Mouse (Mus musculus) macrophage (primary cell): ENCODE results near the gene Pkn1. TPM values are rescaled to one million over a fixed set of nuclear protein-coding genes. Genes with fewer than 3 reads are reported as not detected.

Source experiments
- H3K27ac ChIP-seq: fragments of 350-480 bp; formaldehyde crosslinking; 2 replicates; pipeline ENCODE4 v1.9.0; 2021
- H3K36me3 ChIP-seq: fragments of 350-480 bp; formaldehyde crosslinking; 2 replicates; pipeline ENCODE4 v1.9.0; 2021; ENCODE audit errors: inconsistent target
- H3K4me3 ChIP-seq: fragments of 350-480 bp; formaldehyde crosslinking; 2 replicates; pipeline ENCODE4 v1.9.0; 2021; ENCODE audit errors: inconsistent target
- H3K79me2 ChIP-seq: fragments of 350-480 bp; formaldehyde crosslinking; 2 replicates; pipeline ENCODE4 v1.9.0; 2021; ENCODE audit errors: inconsistent target
- WGBS: methylation state at CpG from one replicate; pipeline ENCODE4 v1.1.7; 2026; ENCODE audit warnings: inconsistent platforms; ENCODE audit not compliant: missing documents; 5-methylcytosine and 5-hydroxymethylcytosine counted together
- polyA plus RNA-seq: library from polyadenylated mRNA; stranded (reverse); fragments of 250-400 nt; gene quantifications from 3 replicates; pipeline ENCODE4 v1.2.4, GENCODE M21; 2018; ENCODE audit warnings: inconsistent platforms

Gene Pkn1
- polyA plus RNA-seq, 1 experiment from 2014 or later: 109 TPM

DNA sequence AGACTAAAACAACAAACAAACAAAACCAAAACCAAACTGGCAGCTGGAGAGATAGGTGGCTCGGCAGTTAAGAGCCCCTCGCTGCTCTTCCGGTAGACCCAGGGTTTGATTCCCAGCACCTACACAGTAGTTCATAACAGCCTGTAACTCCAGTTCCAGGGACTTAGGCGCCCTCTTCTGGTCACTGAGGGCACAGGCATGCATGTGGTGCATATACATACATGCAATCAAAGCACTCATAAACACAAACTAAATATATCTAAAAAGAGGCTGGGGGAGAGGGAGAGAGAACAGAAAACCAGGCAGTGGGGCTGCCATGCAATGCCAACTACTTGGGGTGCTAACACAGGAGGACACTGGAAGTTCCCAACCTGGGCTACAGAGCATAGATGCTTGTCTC, 38.4 kb upstream of the Pkn1 start:
- Histone ChIP-seq H3K27ac (peak overlapping the region; percentile 71), H3K36me3 (peaks cover 18% of the 10 kb centered on the region), H3K4me3 (no peak overlapping the region), H3K79me2 (peaks cover 69% of the 10 kb centered on the region; the same call in 1 of the 2 replicates)
- 89% methylated on average over 4 of the region's 4 CpGs for WGBS

GRCm38 (mm10) chr8:83736681-83737080, 37.7 kb upstream of the Pkn1 start:
- H3K4me3 ChIP-seq: no peak overlapping the region
- H3K36me3 ChIP-seq: peaks cover 25% of the 10 kb centered on the region
- WGBS: 67% methylated on average over 4 of the region's 4 CpGs
- peaks cover 69% of the 10 kb centered on the region; the same call in 1 of the 2 replicates for H3K79me2 ChIP-seq
- H3K27ac ChIP-seq: no peak overlapping the region

DNA sequence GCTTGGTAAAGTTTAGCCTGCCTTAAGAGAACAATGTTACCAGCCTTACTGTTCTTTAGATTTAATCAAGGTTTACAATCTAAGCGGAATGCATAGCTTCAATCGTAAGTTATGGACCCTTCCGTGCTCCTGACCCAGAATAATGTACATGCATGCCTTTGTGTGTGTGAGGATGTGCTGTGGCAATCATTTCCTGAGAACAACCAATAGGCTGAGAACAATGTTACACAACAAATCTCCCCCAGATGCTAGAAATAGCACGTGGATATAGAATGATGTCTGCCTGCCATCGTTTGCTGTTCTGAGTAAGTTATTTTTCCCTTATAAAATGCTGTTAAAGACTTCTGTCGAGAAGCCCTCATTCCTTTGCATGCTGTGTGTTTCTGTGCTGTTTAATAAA, 33.9 kb upstream of the Pkn1 start:
- Histone ChIP-seq H3K4me3 (no peak overlapping the region), H3K36me3 (peaks cover 62% of the 10 kb centered on the region), H3K79me2 (peaks cover 43% of the 10 kb centered on the region; the same call in 1 of the 2 replicates), H3K27ac (no peak overlapping the region)
- 41% methylated on average over 6 of the region's 6 CpGs for WGBS

DNA sequence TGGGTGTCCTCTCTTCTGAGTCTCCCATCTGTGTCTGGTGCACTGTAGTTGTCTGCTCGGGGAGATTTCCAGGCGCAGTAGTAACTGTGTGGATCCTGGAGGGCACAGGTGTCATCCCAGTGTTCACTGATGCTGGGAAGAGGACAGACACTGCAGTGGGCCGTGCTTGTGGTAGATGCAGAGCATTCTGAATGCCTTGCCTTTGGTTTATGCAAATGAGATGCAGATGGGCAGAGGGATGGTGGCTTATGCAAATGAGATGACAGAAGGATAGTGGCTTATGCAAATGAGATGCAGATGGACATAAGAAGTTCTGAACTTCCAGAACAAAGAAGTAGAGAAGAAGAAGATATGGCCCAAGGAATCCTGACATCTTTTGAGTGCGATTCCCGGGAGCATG, 32.9 kb upstream of the Pkn1 start:
- WGBS: 94% methylated on average over 5 of the region's 5 CpGs
- no peak overlapping the region for H3K27ac ChIP-seq
- peaks cover 35% of the 10 kb centered on the region; the same call in 1 of the 2 replicates for H3K79me2 ChIP-seq
- H3K36me3 ChIP-seq: peaks cover 72% of the 10 kb centered on the region
- no peak overlapping the region for H3K4me3 ChIP-seq

GRCm38 (mm10) chr8:83729009-83729807, 30.2 kb upstream of the Pkn1 start:
- 89% methylated on average over 11 of the region's 11 CpGs for WGBS
- Histone ChIP-seq H3K36me3 (peaks cover 89% of the 10 kb centered on the region), H3K79me2 (peaks cover 8% of the 10 kb centered on the region; the same call in 1 of the 2 replicates), H3K4me3 (no peak overlapping the region), H3K27ac (no peak overlapping the region)

DNA sequence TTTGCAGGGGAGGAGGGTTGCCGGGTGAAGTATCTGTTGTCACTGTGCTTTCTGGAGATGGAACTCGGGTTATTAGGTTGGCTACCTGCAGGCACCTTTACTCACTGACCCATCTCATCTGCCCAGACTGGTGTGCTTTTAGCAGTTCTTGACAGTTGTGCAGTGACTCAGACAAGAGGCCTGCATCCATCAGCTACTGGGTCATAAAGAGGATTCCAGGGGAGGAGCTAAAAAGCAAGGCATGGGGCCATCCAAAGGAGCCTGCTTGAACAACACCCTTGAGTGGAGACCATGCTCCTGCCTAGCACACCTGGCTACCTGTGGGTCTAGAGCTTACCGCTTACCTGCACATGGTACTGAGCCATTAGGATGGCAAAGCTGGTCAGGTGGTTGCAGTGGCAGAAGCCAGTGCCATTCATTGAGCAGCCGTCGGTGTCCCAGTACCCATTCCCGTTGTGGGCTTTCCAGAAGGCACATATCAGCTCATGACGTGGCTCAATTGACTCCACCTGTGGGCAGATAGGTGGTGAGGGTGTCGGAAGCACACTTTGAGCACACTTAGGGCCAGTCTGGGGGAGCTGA, 26.6 kb upstream of the Pkn1 start:
- 98% methylated on average over 8 of the region's 8 CpGs for WGBS
- Histone ChIP-seq H3K36me3 (peaks cover 88% of the 10 kb centered on the region), H3K27ac (no peak overlapping the region)

DNA sequence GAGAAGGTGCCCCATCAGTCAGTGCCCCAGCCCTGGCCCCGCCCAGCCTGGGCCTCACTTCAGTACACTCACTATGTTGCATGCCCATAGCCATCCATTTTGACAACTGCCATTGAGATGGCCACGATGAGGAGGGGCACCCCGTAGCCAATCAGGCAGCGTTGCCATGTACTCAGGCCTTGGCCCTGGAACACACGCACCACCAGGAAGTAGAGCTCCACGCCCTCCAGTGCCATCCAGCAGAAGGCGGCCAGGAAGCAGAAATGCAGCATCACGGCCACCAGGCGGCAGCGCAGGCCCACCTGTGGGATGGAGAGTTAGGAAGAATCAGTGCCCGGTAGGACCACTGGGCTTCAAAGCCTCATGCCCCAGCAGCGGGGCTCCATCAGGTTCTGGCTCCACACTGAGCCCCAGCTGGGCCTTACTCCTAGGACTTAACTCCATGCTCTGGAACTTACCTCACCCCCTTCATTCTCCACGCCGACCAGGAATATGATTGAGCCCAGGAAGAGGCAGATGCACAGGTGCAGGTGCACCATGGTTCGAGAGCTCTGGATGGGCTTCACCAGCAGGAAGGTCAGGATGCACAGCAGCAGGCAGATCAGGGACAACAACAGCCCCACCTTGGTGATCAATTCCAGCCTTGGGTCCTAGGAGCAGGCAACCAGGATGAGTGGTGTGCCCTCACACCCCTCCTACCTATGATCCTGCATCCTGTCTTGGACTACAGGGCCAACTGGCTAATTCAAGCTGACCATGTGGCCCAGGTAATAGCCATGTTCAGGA, 25.9 kb upstream of the Pkn1 start:
- no peak overlapping the region for H3K27ac ChIP-seq
- 22% methylated on average over 12 of the region's 15 CpGs for WGBS

More for the DNA sequence above, 26.6 kb upstream of the Pkn1 start:
- peaks cover 1% of the 10 kb centered on the region; the same call in 1 of the 2 replicates for H3K79me2 ChIP-seq
- H3K4me3 ChIP-seq: no peak overlapping the region

GRCm38 (mm10) chr8:83723447-83724083, 24.6 kb upstream of the Pkn1 start:
- no peak overlapping the region for H3K4me3 ChIP-seq
- WGBS: 85% methylated on average over 11 of the region's 11 CpGs
- no peak overlapping the region for H3K27ac ChIP-seq
- H3K36me3 ChIP-seq: peaks cover 79% of the 10 kb centered on the region
- H3K79me2 ChIP-seq: peaks cover 22% of the 10 kb centered on the region

More for the DNA sequence above, 25.9 kb upstream of the Pkn1 start:
- H3K79me2 ChIP-seq: peaks cover 8% of the 10 kb centered on the region
- peaks cover 86% of the 10 kb centered on the region for H3K36me3 ChIP-seq
- H3K4me3 ChIP-seq: no peak overlapping the region

DNA sequence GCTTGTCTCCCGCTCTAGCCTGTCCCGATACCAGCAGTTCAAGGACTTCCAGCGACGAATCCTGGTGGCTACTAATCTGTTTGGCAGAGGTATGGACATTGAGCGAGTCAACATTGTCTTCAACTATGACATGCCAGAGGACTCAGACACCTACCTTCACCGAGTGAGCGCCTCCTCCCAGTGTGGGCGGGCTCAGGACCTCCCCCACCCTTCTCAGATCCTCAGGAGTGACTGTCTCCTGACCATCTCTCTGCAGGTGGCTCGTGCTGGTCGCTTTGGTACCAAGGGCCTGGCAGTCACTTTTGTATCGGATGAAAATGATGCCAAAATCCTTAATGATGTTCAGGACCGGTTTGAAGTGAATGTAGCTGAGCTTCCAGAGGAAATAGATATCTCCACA, 23.7 kb upstream of the Pkn1 start:
- Histone ChIP-seq H3K27ac (no peak overlapping the region), H3K4me3 (no peak overlapping the region)
- 88% methylated on average over 10 of the region's 12 CpGs for WGBS

DNA sequence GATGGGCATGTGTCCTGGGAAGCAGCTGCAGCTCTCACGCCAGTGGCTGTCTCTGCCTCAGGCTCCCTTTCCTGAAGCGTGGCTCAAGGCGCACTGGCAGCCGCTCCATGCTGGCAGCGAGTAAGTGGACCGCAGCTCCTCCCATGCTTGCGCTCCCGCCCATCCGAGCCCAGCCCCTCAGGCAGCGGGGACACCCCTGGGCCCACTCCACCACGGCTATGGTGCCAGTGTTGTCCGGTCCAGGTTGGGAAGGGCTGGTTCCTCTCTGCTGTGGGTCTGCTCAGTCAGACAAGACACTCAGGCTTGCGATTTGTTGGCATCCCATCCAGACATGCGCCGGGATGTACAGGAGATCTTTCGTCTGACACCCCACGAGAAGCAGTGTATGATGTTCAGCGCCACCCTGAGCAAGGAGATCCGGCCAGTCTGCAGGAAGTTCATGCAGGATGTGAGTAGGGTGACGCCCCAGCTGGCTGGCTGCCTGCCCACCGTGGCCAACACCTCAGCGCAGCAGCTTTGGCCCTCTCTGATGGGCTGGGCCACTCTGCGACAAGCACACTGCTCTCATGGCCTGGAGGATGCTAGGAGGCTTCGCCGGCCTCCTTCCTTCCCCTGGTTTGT, 22.5 kb upstream of the Pkn1 start:
- H3K79me2 ChIP-seq: peaks cover 42% of the 10 kb centered on the region
- H3K4me3 ChIP-seq: no peak overlapping the region
- H3K36me3 ChIP-seq: peaks cover 61% of the 10 kb centered on the region
- no peak overlapping the region for H3K27ac ChIP-seq
- 77% methylated on average over 24 of the region's 25 CpGs for WGBS

More for the DNA sequence above, 23.7 kb upstream of the Pkn1 start:
- peaks cover 31% of the 10 kb centered on the region for H3K79me2 ChIP-seq
- H3K36me3 ChIP-seq: peaks cover 69% of the 10 kb centered on the region

DNA sequence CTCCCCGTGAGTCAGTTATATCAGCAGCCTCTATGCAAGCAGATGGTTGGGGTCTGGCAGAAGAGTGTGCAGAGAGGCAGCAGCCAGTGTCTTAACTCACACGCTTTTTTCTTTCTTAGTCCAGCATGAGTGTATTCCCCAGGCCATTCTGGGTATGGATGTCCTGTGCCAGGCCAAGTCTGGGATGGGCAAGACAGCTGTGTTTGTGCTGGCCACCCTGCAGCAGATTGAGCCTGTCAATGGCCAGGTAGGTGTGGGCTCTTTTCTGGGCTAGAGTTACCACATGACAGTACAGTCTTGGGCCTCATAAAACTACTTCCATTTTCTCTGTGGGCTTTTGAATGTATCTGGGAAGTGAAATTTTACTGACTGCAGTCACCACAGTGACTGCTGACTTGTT, 20.7 kb upstream of the Pkn1 start:
- 94% methylated on average over 2 of the region's 2 CpGs for WGBS
- Histone ChIP-seq H3K4me3 (no peak overlapping the region), H3K36me3 (peaks cover 48% of the 10 kb centered on the region), H3K27ac (no peak overlapping the region), H3K79me2 (peaks cover 54% of the 10 kb centered on the region)

DNA sequence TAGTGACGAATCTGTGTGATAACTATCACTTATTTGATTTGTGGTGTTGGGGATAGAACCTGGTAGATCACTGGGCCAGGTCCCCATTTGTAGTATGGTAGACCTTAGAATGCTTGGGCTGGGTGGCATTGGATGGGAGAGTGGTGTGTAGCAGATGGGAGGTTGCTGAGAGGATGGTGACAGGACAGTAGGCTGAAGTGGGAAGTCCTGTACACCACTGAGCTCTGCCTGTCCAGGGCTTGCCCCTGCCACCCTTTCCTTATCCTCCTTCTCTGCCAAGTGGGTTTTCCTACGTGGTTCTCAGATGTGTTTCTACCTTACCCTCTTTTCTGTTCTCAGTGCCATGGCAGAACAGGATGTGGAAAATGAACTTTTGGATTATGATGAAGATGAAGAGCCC, 20.1 kb upstream of the Pkn1 start:
- peaks cover 42% of the 10 kb centered on the region for H3K36me3 ChIP-seq

GRCm38 (mm10) chr8:83716563-83716962, 17.6 kb upstream of the Pkn1 start:
- peaks cover 54% of the 10 kb centered on the region for H3K79me2 ChIP-seq
- H3K4me3 ChIP-seq: peak overlapping the region; percentile 99
- no peak overlapping the region for H3K27ac ChIP-seq
- peaks cover 17% of the 10 kb centered on the region for H3K36me3 ChIP-seq
- 25% methylated on average over 2 of the region's 2 CpGs for WGBS

More for the DNA sequence above, 20.1 kb upstream of the Pkn1 start:
- Histone ChIP-seq H3K4me3 (no peak overlapping the region), H3K27ac (no peak overlapping the region), H3K79me2 (peaks cover 54% of the 10 kb centered on the region)
- 87% methylated on average over 2 of the region's 2 CpGs for WGBS

- Histone ChIP-seq H3K27ac (peak overlapping the region; percentile 56), H3K79me2 (peaks cover 54% of the 10 kb centered on the region), H3K4me3 (peak overlapping the region; percentile 99), H3K36me3 (peaks cover 11% of the 10 kb centered on the region)
- WGBS: under 1% methylated on average over 17 of the region's 17 CpGs
Measured at GRCm38 (mm10) chr8:83715771-83716170, 16.8 kb upstream of the Pkn1 start.
